Mouse (Mus musculus) testis, adult 2 months (tissue): ENCODE data around the gene Clcnka.

Experiments used
- CTCF ChIP-seq: fragments of 200-500 bp; IDR thresholded peaks from 2 replicates; pipeline ENCODE4 v1.5.1; 2012; ENCODE audit warnings: low read depth, mild to moderate bottlenecking, inconsistent platforms, low read length, moderate library complexity; ENCODE audit not compliant: control insufficient read depth, insufficient read depth, insufficient replicate concordance
- POLR2A ChIP-seq: fragments of 200-500 bp; IDR thresholded peaks from 2 replicates; pipeline ENCODE4 v1.6.1; 2012; ENCODE audit warnings: low read depth, mild to moderate bottlenecking, inconsistent platforms, low read length, moderate library complexity; ENCODE audit not compliant: control insufficient read depth

GRCm38 (mm10) chr4:141443641-141444429, 45.3 kb upstream of the Clcnka start:
- TF ChIP-seq CTCF = no peak
- TF ChIP-seq POLR2A = no peak
